19 mouse cellular contexts compared by ENCODE assay signal in the genomic region with DNA sequence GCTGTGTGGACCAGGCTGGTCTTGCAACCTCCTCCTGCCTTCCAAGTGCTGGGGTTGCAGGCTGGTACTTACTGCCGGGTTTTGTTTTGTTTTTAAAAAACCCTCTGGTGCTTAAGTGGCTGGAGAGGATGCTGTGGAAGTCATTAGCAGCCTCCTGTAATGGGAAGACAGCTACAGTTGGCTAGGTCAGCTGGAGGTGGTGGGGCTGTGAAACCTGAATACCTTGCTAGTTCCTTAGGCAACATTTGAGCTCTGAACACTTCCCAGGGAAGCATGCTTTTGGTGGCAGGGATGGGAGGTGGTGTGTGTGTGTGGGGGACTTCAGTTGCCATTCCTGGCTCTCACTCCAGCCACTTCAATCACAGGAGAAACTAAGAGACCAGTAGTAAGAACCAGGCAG. TPM values are rescaled to one million over a fixed set of nuclear protein-coding genes. Genes with fewer than 3 reads are reported as not detected.
DNase-seq lines count a peak whose midpoint lies in the region; ATAC-seq and TF ChIP-seq lines count a peak whose summit lies in the region.
"Had no signal": no experiment of that assay in that cellular context is flagged by ENCODE, and none has a peak within 500 bp of the region (broad histone marks: within the 10 kb centered on the region; RNA-seq: fewer than 3 reads in every experiment).

No protein-coding gene starts in this region.

- no peak overlapping the region for H3K4me3 ChIP-seq in heart, embryonic 13.5 days
- H3K4me3 ChIP-seq in kidney, postnatal 0 days (replicated peaks; ENCODE audit: low read depth, low read length): no peak overlapping the region
- no peak overlapping the region for H3K4me3 ChIP-seq in stomach, embryonic 15.5 days (replicated peaks)
- no peak overlapping the region for H3K4me3 ChIP-seq in stomach, postnatal 0 days (ENCODE audit: low read depth, low read length)
- H3K4me3 ChIP-seq in stomach, embryonic 16.5 days (replicated peaks; ENCODE audit: low read length): no peak overlapping the region
- H3K4me3 ChIP-seq: liver, embryonic 13.5 days; midbrain, embryonic 10.5 days had no signal

- peak overlapping the region; percentile 39; the same call in 1 of the 2 replicates for H3K27ac ChIP-seq in heart, embryonic 13.5 days (replicated peaks)
- H3K27ac ChIP-seq in kidney, postnatal 0 days: peak overlapping the region; percentile 20; the same call in 1 of the 2 replicates
- H3K27ac ChIP-seq in stomach, embryonic 15.5 days: peak overlapping the region; percentile 23; the same call in 1 of the 2 replicates
- H3K27ac ChIP-seq in stomach, postnatal 0 days (replicated peaks): no peak overlapping the region
- H3K27ac ChIP-seq in stomach, embryonic 16.5 days (ENCODE audit: low read length): peak overlapping the region; percentile 96
- H3K27ac ChIP-seq: hindbrain, embryonic 14.5 days; liver, embryonic 13.5 days; midbrain, embryonic 10.5 days had no signal

- no peak for DNase-seq in heart, postnatal 36 days
- DNase-seq in kidney, postnatal 0 days (ENCODE audit: low spot score): peak; percentile 74
- no peak for DNase-seq in kidney, postnatal 10 days
- DNase-seq in stomach, postnatal 0 days (ENCODE audit: low spot score): no peak
- DNase-seq: cerebellum, adult 8-10 months; gastrocnemius, postnatal 36 days; heart, postnatal 10 days; kidney, postnatal 25 days; liver, embryonic 13.5 days; lung, postnatal 14 days; thymus, postnatal 25 days had no signal

- WGBS in heart, embryonic 13.5 days: 34% methylated on average over 1 of the region's 1 CpGs
- 25% methylated on average over 1 of the region's 1 CpGs for WGBS in kidney, postnatal 0 days
- 22% methylated on average over 1 of the region's 1 CpGs for WGBS in stomach, embryonic 15.5 days
- 10% methylated on average over 1 of the region's 1 CpGs for WGBS in stomach, postnatal 0 days
- WGBS in stomach, embryonic 16.5 days: 24% methylated on average over 1 of the region's 1 CpGs

- peaks cover 68% of the 10 kb centered on the region for H3K4me1 ChIP-seq in heart, embryonic 13.5 days
- peaks cover 30% of the 10 kb centered on the region for H3K4me1 ChIP-seq in kidney, postnatal 0 days (replicated peaks; ENCODE audit: insufficient read depth, low read length)
- peaks cover 33% of the 10 kb centered on the region; the same call in 1 of the 2 replicates for H3K4me1 ChIP-seq in stomach, embryonic 15.5 days
- peaks cover 9% of the 10 kb centered on the region for H3K4me1 ChIP-seq in stomach, postnatal 0 days (replicated peaks; ENCODE audit: control insufficient read depth, insufficient read depth)
- H3K4me1 ChIP-seq in stomach, embryonic 16.5 days (ENCODE audit: control insufficient read depth, insufficient read depth, low read length): peaks cover 42% of the 10 kb centered on the region

- H3K27me3 ChIP-seq in heart, embryonic 13.5 days (replicated peaks): peaks cover 32% of the 10 kb centered on the region
- no peaks in the 10 kb centered on the region for H3K27me3 ChIP-seq in kidney, postnatal 0 days (ENCODE audit: insufficient read depth, low read length)
- H3K27me3 ChIP-seq in stomach, embryonic 15.5 days (replicated peaks): no peaks in the 10 kb centered on the region
- no peaks in the 10 kb centered on the region for H3K27me3 ChIP-seq in stomach, postnatal 0 days (ENCODE audit: control insufficient read depth, insufficient read depth, low read length)
- no peaks in the 10 kb centered on the region for H3K27me3 ChIP-seq in stomach, embryonic 16.5 days (ENCODE audit: control insufficient read depth, insufficient read depth, low read length)
- H3K27me3 ChIP-seq: CH12.LX; liver, embryonic 13.5 days had no signal

- intact Hi-C loops in heart, postnatal 36 days (cut with DNase I): no loop called here

- no peaks in the 10 kb centered on the region for H3K9me3 ChIP-seq in heart, embryonic 13.5 days
- H3K9me3 ChIP-seq in kidney, postnatal 0 days (replicated peaks; ENCODE audit: low read length): no peaks in the 10 kb centered on the region
- H3K9me3 ChIP-seq in stomach, embryonic 15.5 days: no peaks in the 10 kb centered on the region
- no peaks in the 10 kb centered on the region for H3K9me3 ChIP-seq in stomach, postnatal 0 days (ENCODE audit: control insufficient read depth, low read length)
- no peaks in the 10 kb centered on the region for H3K9me3 ChIP-seq in stomach, embryonic 16.5 days (replicated peaks; ENCODE audit: control insufficient read depth, low read length)
- H3K9me3 ChIP-seq: liver, embryonic 13.5 days; midbrain, embryonic 10.5 days had no signal

- TF ChIP-seq EP300 in stomach, postnatal 0 days (optimal IDR thresholded peaks at IDR 0.05): no peak

- H3K36me3 ChIP-seq in heart, embryonic 13.5 days: 0 out of 2 replicates have a peak, but pooled peaks cover 3% of the 10 kb centered on the region
- H3K36me3 ChIP-seq in kidney, postnatal 0 days (ENCODE audit: insufficient read depth, low read length): no peaks in the 10 kb centered on the region
- no peaks in the 10 kb centered on the region for H3K36me3 ChIP-seq in stomach, embryonic 15.5 days
- H3K36me3 ChIP-seq in stomach, postnatal 0 days (ENCODE audit: control insufficient read depth, insufficient read depth, low read length): no peaks in the 10 kb centered on the region
- no peaks in the 10 kb centered on the region for H3K36me3 ChIP-seq in stomach, embryonic 16.5 days (ENCODE audit: control insufficient read depth, insufficient read depth, low read length)
- H3K36me3 ChIP-seq: liver, embryonic 13.5 days; midbrain, embryonic 10.5 days had no signal

- ATAC-seq in heart, embryonic 13.5 days (ENCODE audit: extremely low read depth, insufficient number of reproducible peaks, low FRiP score, low TSS enrichment): no peak
- ATAC-seq in kidney, postnatal 0 days (replicated peaks; ENCODE audit: low FRiP score, low read depth): no peak
- ATAC-seq in stomach, embryonic 15.5 days (ENCODE audit: insufficient read depth, low FRiP score, low read depth): no peak
- ATAC-seq in stomach, postnatal 0 days (ENCODE audit: low FRiP score, low TSS enrichment): no peak
- no peak for ATAC-seq in stomach, embryonic 16.5 days (ENCODE audit: insufficient read depth, low FRiP score)
- ATAC-seq in granulocyte monocyte progenitor cell, adult 5-6 weeks (replicated peaks; ENCODE audit: poor library complexity, severe bottlenecking): no peak
- ATAC-seq: forebrain, embryonic 14.5 days had no signal

- H3K9ac ChIP-seq in heart, embryonic 13.5 days: no peak overlapping the region
- H3K9ac ChIP-seq in kidney, postnatal 0 days (ENCODE audit: low read depth, low read length): no peak overlapping the region
- no peak overlapping the region for H3K9ac ChIP-seq in stomach, embryonic 15.5 days
- H3K9ac ChIP-seq in stomach, postnatal 0 days (ENCODE audit: low read length): no peak overlapping the region
- no peak overlapping the region for H3K9ac ChIP-seq in stomach, embryonic 16.5 days (ENCODE audit: low read length)
- H3K9ac ChIP-seq: hindbrain, embryonic 14.5 days; liver, embryonic 13.5 days had no signal

- no peak overlapping the region for H3K4me2 ChIP-seq in heart, embryonic 13.5 days
- H3K4me2 ChIP-seq in kidney, postnatal 0 days (ENCODE audit: low read length): no peak overlapping the region
- H3K4me2 ChIP-seq in stomach, embryonic 15.5 days: no peak overlapping the region
- no peak overlapping the region for H3K4me2 ChIP-seq in stomach, postnatal 0 days (replicated peaks; ENCODE audit: low read depth)
- no peak overlapping the region for H3K4me2 ChIP-seq in stomach, embryonic 16.5 days (ENCODE audit: low read depth, low read length)
- H3K4me2 ChIP-seq: hindbrain, embryonic 14.5 days; liver, embryonic 13.5 days had no signal

- TF ChIP-seq CTCF in kidney, postnatal 0 days (IDR thresholded peaks at IDR 0.05; ENCODE audit: low read depth): no peak
- TF ChIP-seq CTCF in stomach, postnatal 0 days (IDR thresholded peaks at IDR 0.05; ENCODE audit: low read depth): no peak

RNA-seq across cellular contexts. Expression of gene Cd9, which starts 19.4 kb away (rescaled TPM):
- 79.6 and 84.5 TPM in 2 replicates for polyA plus RNA-seq in heart, embryonic 13.5 days (2015; fragmentation: Nextera tagmentation; extraction: Ambion mirVana)
- total RNA-seq in heart, postnatal 36 days (2021): 10 to 100 TPM; 54.7 to 59.2 TPM
- 271 and 278 TPM in 2 replicates for polyA plus RNA-seq in kidney, postnatal 0 days (2015; fragmentation: Nextera tagmentation; extraction: Ambion mirVana)
- polyA plus RNA-seq in stomach, embryonic 15.5 days (2015; fragmentation: Nextera tagmentation; extraction: Ambion mirVana): 285 and 317 TPM in 2 replicates
- 487 and 500 TPM in 2 replicates for polyA plus RNA-seq in stomach, postnatal 0 days (2015; fragmentation: Nextera tagmentation; extraction: Ambion mirVana)
- polyA plus RNA-seq in stomach, embryonic 16.5 days (2015; fragmentation: Nextera tagmentation; extraction: Ambion mirVana): 452 and 514 TPM in 2 replicates
- total RNA-seq in granulocyte monocyte progenitor cell, adult 5-6 weeks (2014; fragmentation: Nextera tagmentation): 22.5 and 27.5 TPM in 2 replicates
- 27.7 and 31.3 TPM in 2 replicates for total RNA-seq in granulocyte monocyte progenitor cell, adult 5-6 weeks (2017)
